Mouse (Mus musculus) erythroblast, embryonic 14.5 days (primary cell): ENCODE measurements around the gene Ddx31.

Experiments used
- GATA1 ChIP-seq: IDR thresholded peaks from 2 replicates; pipeline ENCODE4 v1.6.1; 2012; ENCODE audit warnings: low read length, inconsistent platforms, mixed read lengths
- TAL1 ChIP-seq: IDR thresholded peaks from 3 replicates; pipeline ENCODE4 v1.6.1; 2012; ENCODE audit warnings: low read length, inconsistent platforms, mixed read lengths

GRCm38 (mm10) chr2:28954595-28954994 is 114.4 kb downstream of the Ddx31 start:
- TF ChIP-seq GATA1 (no peak), TAL1 (no peak)
